Mouse (Mus musculus): ENCODE measurements around the gene Oas1e. TPM values are rescaled to one million over a fixed set of nuclear protein-coding genes. Genes with fewer than 3 reads are reported as not detected.
"Not testable (repeated sequence)": the region's sequence is repeated elsewhere in the genome, so short reads cannot be mapped to it uniquely, and the experiment has no call there.

The Oas1e gene
- polyA plus RNA-seq, 1 experiment from 2014 or later = not detected

- H3K4me1 ChIP-seq (replicated peaks) = no peaks in the 10 kb centered on the region
- H3K27ac ChIP-seq (ENCODE audit: poor library complexity, severe bottlenecking) = no peak overlapping the region
- peaks cover 30% of the 10 kb centered on the region for H3K27me3 ChIP-seq (replicated peaks)
- ATAC-seq (ENCODE audit: insufficient number of reproducible peaks, low FRiP score) = no peak
- no peak overlapping the region for H3K9ac ChIP-seq
- 91% methylated on average over 1 of the region's 1 CpGs for WGBS
- no peaks in the 10 kb centered on the region for H3K9me3 ChIP-seq (replicated peaks)
- H3K36me3 ChIP-seq = no peaks in the 10 kb centered on the region
- no peak overlapping the region for H3K4me3 ChIP-seq
- no peak overlapping the region for H3K4me2 ChIP-seq
Measured at GRCm38 (mm10) chr5:120806458-120806857, 11.1 kb upstream of the Oas1e start.

GRCm38 (mm10) chr5:120803596-120803995, 8.3 kb upstream of the Oas1e start:
- Histone ChIP-seq H3K9me3 (replicated peaks) (no peaks in the 10 kb centered on the region), H3K4me2 (no peak overlapping the region), H3K27ac (ENCODE audit: poor library complexity, severe bottlenecking) (no peak overlapping the region), H3K9ac (no peak overlapping the region), H3K4me1 (replicated peaks) (no peaks in the 10 kb centered on the region), H3K4me3 (no peak overlapping the region), H3K36me3 (no peaks in the 10 kb centered on the region), H3K27me3 (replicated peaks) (peaks cover 50% of the 10 kb centered on the region)
- no peak for ATAC-seq (ENCODE audit: insufficient number of reproducible peaks, low FRiP score)
- 59% methylated on average over 2 of the region's 2 CpGs for WGBS

- not testable (repeated sequence) for H3K9me3 ChIP-seq (replicated peaks); H3K36me3 ChIP-seq; H3K4me2 ChIP-seq; H3K27ac ChIP-seq (ENCODE audit: poor library complexity, severe bottlenecking); H3K4me3 ChIP-seq; H3K9ac ChIP-seq; ATAC-seq (ENCODE audit: insufficient number of reproducible peaks, low FRiP score); H3K4me1 ChIP-seq (replicated peaks)
- H3K27me3 ChIP-seq (replicated peaks) = peaks cover 47% of the 10 kb centered on the region
- WGBS = 73% methylated on average over 2 of the region's 2 CpGs
Measured at GRCm38 (mm10) chr5:120798943-120799342, 3.6 kb upstream of the Oas1e start.

- not testable (repeated sequence) for H3K9me3 ChIP-seq (replicated peaks); H3K4me2 ChIP-seq; H3K27ac ChIP-seq (ENCODE audit: poor library complexity, severe bottlenecking); H3K4me3 ChIP-seq; ATAC-seq (ENCODE audit: insufficient number of reproducible peaks, low FRiP score); H3K4me1 ChIP-seq (replicated peaks); H3K36me3 ChIP-seq; H3K9ac ChIP-seq
- WGBS = 43% methylated on average over 5 of the region's 5 CpGs
- H3K27me3 ChIP-seq (replicated peaks) = peaks cover 39% of the 10 kb centered on the region
Measured at GRCm38 (mm10) chr5:120798147-120798546, 2.8 kb upstream of the Oas1e start.

GRCm38 (mm10) chr5:120793043-120793442, 2.3 kb downstream of the Oas1e start:
- Histone ChIP-seq H3K4me1 (replicated peaks) (no peaks in the 10 kb centered on the region), H3K36me3 (no peaks in the 10 kb centered on the region), H3K4me3 (no peak overlapping the region), H3K27ac (ENCODE audit: poor library complexity, severe bottlenecking) (no peak overlapping the region), H3K27me3 (replicated peaks) (peaks cover 33% of the 10 kb centered on the region), H3K9me3 (replicated peaks) (no peaks in the 10 kb centered on the region; the same call in 1 of the 2 replicates), H3K4me2 (no peak overlapping the region), H3K9ac (no peak overlapping the region)
- WGBS = 31% methylated on average over 2 of the region's 2 CpGs
- ATAC-seq (ENCODE audit: insufficient number of reproducible peaks, low FRiP score) = no peak

GRCm38 (mm10) chr5:120787042-120787441, 8.3 kb downstream of the Oas1e start:
- no peak overlapping the region for H3K9ac ChIP-seq
- H3K36me3 ChIP-seq = no peaks in the 10 kb centered on the region
- no peak overlapping the region for H3K4me2 ChIP-seq
- H3K4me3 ChIP-seq = no peak overlapping the region
- ATAC-seq (ENCODE audit: insufficient number of reproducible peaks, low FRiP score) = no peak
- peaks cover 25% of the 10 kb centered on the region for H3K27me3 ChIP-seq (replicated peaks)
- 58% methylated on average over 3 of the region's 3 CpGs for WGBS
- no peak overlapping the region for H3K27ac ChIP-seq (ENCODE audit: poor library complexity, severe bottlenecking)
- H3K4me1 ChIP-seq (replicated peaks) = no peaks in the 10 kb centered on the region
- H3K9me3 ChIP-seq (replicated peaks) = peaks cover 4% of the 10 kb centered on the region; the same call in 1 of the 2 replicates

- no peak overlapping the region for H3K27ac ChIP-seq (ENCODE audit: poor library complexity, severe bottlenecking)
- H3K9me3 ChIP-seq (replicated peaks) = 0 out of 2 replicates have a peak, but pooled peaks cover 4% of the 10 kb centered on the region
- H3K4me3 ChIP-seq = no peak overlapping the region
- H3K4me2 ChIP-seq = no peak overlapping the region
- peaks cover 7% of the 10 kb centered on the region; the same call in 1 of the 2 replicates for H3K27me3 ChIP-seq (replicated peaks)
- 77% methylated on average over 2 of the region's 2 CpGs for WGBS
- H3K4me1 ChIP-seq (replicated peaks) = peaks cover 21% of the 10 kb centered on the region
- no peak for ATAC-seq (ENCODE audit: insufficient number of reproducible peaks, low FRiP score)
- H3K9ac ChIP-seq = no peak overlapping the region
- no peaks in the 10 kb centered on the region for H3K36me3 ChIP-seq
Measured at GRCm38 (mm10) chr5:120782446-120782845, 12.9 kb downstream of the Oas1e start.

GRCm38 (mm10) chr5:120781646-120782045, 13.7 kb downstream of the Oas1e start:
- H3K27me3 ChIP-seq (replicated peaks) = 0 out of 2 replicates have a peak, but pooled peaks cover 3% of the 10 kb centered on the region
- no peak for ATAC-seq (ENCODE audit: insufficient number of reproducible peaks, low FRiP score)
- WGBS = 94% methylated on average over 1 of the region's 1 CpGs
- peaks cover 24% of the 10 kb centered on the region for H3K4me1 ChIP-seq (replicated peaks)
- H3K4me3 ChIP-seq = no peak overlapping the region
- H3K9ac ChIP-seq = no peak overlapping the region
- H3K9me3 ChIP-seq (replicated peaks) = 0 out of 2 replicates have a peak, but pooled peaks cover 4% of the 10 kb centered on the region
- no peak overlapping the region for H3K4me2 ChIP-seq
- no peaks in the 10 kb centered on the region for H3K36me3 ChIP-seq
- H3K27ac ChIP-seq (ENCODE audit: poor library complexity, severe bottlenecking) = no peak overlapping the region

GRCm38 (mm10) chr5:120779922-120780321, 15.4 kb downstream of the Oas1e start:
- Histone ChIP-seq H3K4me2 (no peak overlapping the region), H3K27ac (ENCODE audit: poor library complexity, severe bottlenecking) (no peak overlapping the region), H3K36me3 (no peaks in the 10 kb centered on the region), H3K9me3 (replicated peaks) (0 out of 2 replicates have a peak, but pooled peaks cover 4% of the 10 kb centered on the region), H3K4me1 (replicated peaks) (peaks cover 37% of the 10 kb centered on the region), H3K4me3 (no peak overlapping the region), H3K9ac (no peak overlapping the region), H3K27me3 (replicated peaks) (0 out of 2 replicates have a peak, but pooled peaks cover 3% of the 10 kb centered on the region)
- no peak for ATAC-seq (ENCODE audit: insufficient number of reproducible peaks, low FRiP score)
- WGBS = 14% methylated on average over 3 of the region's 3 CpGs

GRCm38 (mm10) chr5:120778941-120779340, 16.4 kb downstream of the Oas1e start:
- H3K27ac ChIP-seq (ENCODE audit: poor library complexity, severe bottlenecking) = no peak overlapping the region

GRCm38 (mm10) chr5:120777478-120777877, 17.9 kb downstream of the Oas1e start, which contains the start of gene Oas3:
Gene Oas3, minus strand, starts transcription at chr5:120777661.
- no peak within 1 kb of the TSS for H3K4me2 ChIP-seq
- no peak for ATAC-seq (ENCODE audit: insufficient number of reproducible peaks, low FRiP score)

More at GRCm38 (mm10) chr5:120778941-120779340, 16.4 kb downstream of the Oas1e start:
- peaks cover 43% of the 10 kb centered on the region for H3K4me1 ChIP-seq (replicated peaks)
- H3K27me3 ChIP-seq (replicated peaks) = 0 out of 2 replicates have a peak, but pooled peaks cover 3% of the 10 kb centered on the region
- H3K4me3 ChIP-seq = no peak overlapping the region
- H3K9ac ChIP-seq = no peak overlapping the region
- 39% methylated on average over 2 of the region's 2 CpGs for WGBS
- H3K9me3 ChIP-seq (replicated peaks) = 0 out of 2 replicates have a peak, but pooled peaks cover 4% of the 10 kb centered on the region
- no peak for ATAC-seq (ENCODE audit: insufficient number of reproducible peaks, low FRiP score)
- H3K4me2 ChIP-seq = no peak overlapping the region
- no peaks in the 10 kb centered on the region for H3K36me3 ChIP-seq

GRCm38 (mm10) chr5:120776801-120777200, 18.5 kb downstream of the Oas1e start:
- ATAC-seq (ENCODE audit: insufficient number of reproducible peaks, low FRiP score) = no peak
- no peak overlapping the region for H3K4me3 ChIP-seq
- H3K9ac ChIP-seq = no peak overlapping the region
- H3K4me1 ChIP-seq (replicated peaks) = peaks cover 43% of the 10 kb centered on the region
- H3K36me3 ChIP-seq = no peaks in the 10 kb centered on the region
- no peaks in the 10 kb centered on the region for H3K27me3 ChIP-seq (replicated peaks)
- 75% methylated on average over 5 of the region's 5 CpGs for WGBS
- H3K9me3 ChIP-seq (replicated peaks) = no peaks in the 10 kb centered on the region
- no peak overlapping the region for H3K4me2 ChIP-seq
- H3K27ac ChIP-seq (ENCODE audit: poor library complexity, severe bottlenecking) = no peak overlapping the region

More at GRCm38 (mm10) chr5:120777478-120777877, 17.9 kb downstream of the Oas1e start, which contains the start of gene Oas3:
- H3K9ac ChIP-seq = no peak within 1 kb of the TSS
- H3K4me1 ChIP-seq (replicated peaks) = peaks cover 43% of the 10 kb centered on the region
- H3K9me3 ChIP-seq (replicated peaks) = no peaks in the 10 kb centered on the region
- 78% methylated on average over 9 of the region's 9 CpGs for WGBS
- H3K27ac ChIP-seq (ENCODE audit: poor library complexity, severe bottlenecking) = no peak within 1 kb of the TSS
- H3K4me3 ChIP-seq = no peak within 1 kb of the TSS
- no peaks in the 10 kb centered on the region for H3K36me3 ChIP-seq
- H3K27me3 ChIP-seq (replicated peaks) = no peaks in the 10 kb centered on the region

Data from heart, embryonic 12.5 days (tissue).